Mouse (Mus musculus) kidney, postnatal 0 days (tissue): ENCODE data around the gene 1500011B03Rik. TPM values are rescaled to one million over a fixed set of nuclear protein-coding genes. Genes with fewer than 3 reads are reported as not detected.
A peak's percentile ranks its signal among the peaks of the same experiment; 100 is the strongest.

Experiments used
- ATAC-seq: fragments of 200-750 bp; cut with Nextera tagmentation; replicated peaks from 2 replicates; pipeline ENCODE4 v1.8.0; 2017; ENCODE audit warnings: low read depth, moderate number of reproducible peaks, moderate TSS enrichment, moderate library complexity; ENCODE audit not compliant: low FRiP score
- DNase-seq: peaks from one replicate; pipeline ENCODE4 v3.0.0-alpha.2; 2016; ENCODE audit warnings: low spot score
- H3K27ac ChIP-seq: fragments of 300-500 bp; sonication (generic); 2 replicates; pipeline ENCODE4 v1.5.1; 2014; ENCODE audit warnings: mild to moderate bottlenecking
- H3K27me3 ChIP-seq: fragments of 300-500 bp; sonication (generic); 2 replicates; pipeline ENCODE4 v1.6.1; 2014; ENCODE audit warnings: low read length, mixed read lengths; ENCODE audit not compliant: insufficient read depth
- H3K36me3 ChIP-seq: fragments of 300-500 bp; sonication (generic); 2 replicates; pipeline ENCODE4 v1.6.1; 2014; ENCODE audit warnings: low read length, mixed read lengths; ENCODE audit not compliant: insufficient read depth
- H3K4me1 ChIP-seq: fragments of 300-500 bp; sonication (generic); replicated peaks from 2 replicates; pipeline ENCODE4 v1.6.1; 2014; ENCODE audit warnings: antibody characterized with exemption, low read length, mixed read lengths; ENCODE audit not compliant: insufficient read depth
- H3K4me2 ChIP-seq: fragments of 300-500 bp; sonication (generic); 2 replicates; pipeline ENCODE4 v1.6.1; 2014; ENCODE audit warnings: mild to moderate bottlenecking, low read length, moderate library complexity, mixed read lengths
- H3K4me3 ChIP-seq: fragments of 300-500 bp; sonication (generic); replicated peaks from 2 replicates; pipeline ENCODE4 v1.5.1; 2014; ENCODE audit warnings: low read depth, low read length
- H3K9ac ChIP-seq: fragments of 300-500 bp; sonication (generic); 2 replicates; pipeline ENCODE4 v1.6.1; 2014; ENCODE audit warnings: low read depth, low read length
- H3K9me3 ChIP-seq: fragments of 300-500 bp; sonication (generic); replicated peaks from 2 replicates; pipeline ENCODE4 v1.6.1; 2016; ENCODE audit warnings: low read length, inconsistent platforms, mixed read lengths
- CTCF ChIP-seq: IDR thresholded peaks from 2 replicates; pipeline ENCODE4 v1.5.1; 2016; ENCODE audit warnings: antibody characterized with exemption, low read depth, mild to moderate bottlenecking, moderate library complexity
- WGBS: fragments of 180-500 bp; shearing (Covaris S2); extraction: QIAGEN DNeasy Blood & Tissue Kit; methylation state at CpG from one replicate; pipeline ENCODE4 v1.1.7; 2014; 5-methylcytosine and 5-hydroxymethylcytosine counted together
- polyA plus RNA-seq: library from polyadenylated mRNA; unstranded; fragments of >200 nt; fragmentation: Nextera tagmentation; extraction: Ambion mirVana; gene quantifications from 2 replicates; pipeline ENCODE4 v1.2.1, GENCODE M21; 2015

The 1500011B03Rik gene
- polyA plus RNA-seq, 1 experiment from 2014 or later = 189 TPM

GRCm38 (mm10) chr5:114806636-114807035 is 16.6 kb downstream of the 1500011B03Rik start:
- ATAC-seq = no peak
- 81% methylated on average over 8 of the region's 8 CpGs for WGBS
- no peak overlapping the region for H3K9ac ChIP-seq

DNA sequence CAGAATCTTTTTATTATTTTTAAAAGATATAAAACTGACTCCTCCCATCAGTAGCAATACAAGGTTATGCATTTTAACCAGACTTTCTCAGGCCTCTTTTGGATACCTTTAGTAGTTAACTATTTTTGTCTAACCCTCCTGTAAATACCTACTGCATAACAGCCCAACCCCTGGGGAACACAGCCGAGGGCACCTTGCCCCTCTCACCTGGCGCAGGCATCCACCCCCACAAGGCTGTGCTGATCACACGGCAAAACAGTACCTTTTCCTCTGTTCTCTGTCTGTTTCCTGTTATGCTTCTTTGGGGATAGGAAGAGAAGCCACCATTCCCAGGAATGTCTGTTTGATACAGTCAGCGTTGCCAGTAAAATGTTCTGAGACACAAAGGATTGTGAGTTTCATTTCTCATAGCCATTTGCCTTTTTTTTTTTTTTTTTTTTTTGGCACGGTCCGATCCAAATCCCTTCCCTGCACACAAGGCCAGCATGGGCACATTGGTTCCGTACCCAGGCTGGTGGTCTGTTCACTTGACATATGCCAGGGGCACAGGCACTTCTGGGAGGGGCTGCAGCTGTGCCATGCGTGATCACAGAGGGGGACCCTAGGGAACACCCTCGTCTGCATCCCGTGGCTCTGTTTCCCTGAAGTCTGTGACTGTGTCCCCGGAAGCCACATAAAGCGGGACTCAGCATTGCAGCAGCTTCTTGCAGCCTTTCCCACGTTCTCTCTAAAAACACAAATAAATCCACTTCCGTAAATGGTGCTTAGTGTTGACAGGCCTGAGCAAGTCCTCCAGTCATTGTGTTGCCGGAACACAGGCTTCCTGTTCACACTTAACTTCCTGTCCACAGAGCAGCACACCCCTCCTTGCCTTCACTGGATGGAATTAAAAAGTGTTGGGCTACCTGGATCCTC is 17.6 kb downstream of the 1500011B03Rik start:
- Histone ChIP-seq H3K27ac (peak overlapping the region; percentile 80), H3K36me3 (peaks cover 38% of the 10 kb centered on the region), H3K9ac (no peak overlapping the region), H3K27me3 (no peaks in the 10 kb centered on the region), H3K4me3 (no peak overlapping the region), H3K9me3 (no peaks in the 10 kb centered on the region), H3K4me1 (peaks cover 8% of the 10 kb centered on the region; the same call in 1 of the 2 replicates), H3K4me2 (peak overlapping the region; percentile 28)
- no peak for TF ChIP-seq CTCF
- DNase-seq (peak; percentile 61), ATAC-seq (no peak)
- 68% methylated on average over 15 of the region's 15 CpGs for WGBS

More at GRCm38 (mm10) chr5:114806636-114807035, 16.6 kb downstream of the 1500011B03Rik start:
- peaks cover 8% of the 10 kb centered on the region; the same call in 1 of the 2 replicates for H3K4me1 ChIP-seq
- no peak for TF ChIP-seq CTCF
- DNase-seq = no peak
- H3K27me3 ChIP-seq = no peaks in the 10 kb centered on the region
- no peaks in the 10 kb centered on the region for H3K9me3 ChIP-seq
- H3K4me3 ChIP-seq = no peak overlapping the region
- H3K4me2 ChIP-seq = peak overlapping the region; percentile 18
- peak overlapping the region; percentile 80 for H3K27ac ChIP-seq
- peaks cover 32% of the 10 kb centered on the region for H3K36me3 ChIP-seq

DNA sequence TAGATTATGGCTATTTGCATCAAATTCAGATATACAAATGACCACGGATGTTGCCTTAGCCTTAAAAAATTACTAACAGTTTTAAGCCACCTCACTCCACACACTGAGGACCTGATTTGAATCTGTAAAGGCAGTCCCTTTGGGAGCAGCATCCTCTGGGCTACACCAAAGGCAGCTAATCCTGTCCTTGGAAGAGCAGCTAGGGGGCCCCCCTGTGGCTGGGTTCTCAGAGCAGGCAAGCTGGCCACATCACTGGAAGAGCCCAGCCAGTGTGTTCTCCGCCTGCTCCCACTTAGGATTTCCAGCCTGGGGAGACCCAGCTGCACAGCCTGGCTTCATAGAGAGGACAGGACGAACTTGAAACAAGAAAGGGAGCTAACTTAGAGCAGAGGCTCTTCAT is 18.3 kb downstream of the 1500011B03Rik start:
- H3K4me1 ChIP-seq = peaks cover 8% of the 10 kb centered on the region; the same call in 1 of the 2 replicates
- DNase-seq (peak; percentile 60), ATAC-seq (no peak)
- peaks cover 40% of the 10 kb centered on the region for H3K36me3 ChIP-seq
- no peak overlapping the region for H3K4me3 ChIP-seq
- TF ChIP-seq CTCF = peak; percentile 57
- no peak overlapping the region for H3K9ac ChIP-seq
- 59% methylated on average over 3 of the region's 3 CpGs for WGBS
- H3K27me3 ChIP-seq = no peaks in the 10 kb centered on the region
- no peak overlapping the region for H3K4me2 ChIP-seq
- H3K9me3 ChIP-seq = no peaks in the 10 kb centered on the region
- H3K27ac ChIP-seq = peak overlapping the region; percentile 80; the same call in 1 of the 2 replicates

DNA sequence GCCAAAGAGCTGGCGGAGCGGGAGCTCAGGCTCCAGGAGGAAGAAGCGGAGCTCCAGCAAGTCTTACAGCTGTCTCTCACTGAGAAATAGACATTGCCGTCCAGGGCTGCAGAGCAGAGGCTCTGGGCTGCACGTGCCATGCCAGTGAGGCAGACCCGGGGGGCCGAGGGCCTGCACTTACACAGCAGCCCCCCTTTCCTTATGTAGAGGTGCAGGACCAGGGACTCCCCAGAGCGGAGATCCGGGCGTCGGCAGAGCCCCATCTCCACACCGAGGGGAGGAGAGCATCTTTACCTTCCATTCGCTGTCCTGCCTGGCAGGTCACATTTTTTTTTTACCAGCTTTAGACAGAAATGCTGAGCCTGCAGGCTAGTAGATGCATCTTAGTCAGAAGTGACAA is 18.9 kb downstream of the 1500011B03Rik start:
- ATAC-seq = no peak

DNA sequence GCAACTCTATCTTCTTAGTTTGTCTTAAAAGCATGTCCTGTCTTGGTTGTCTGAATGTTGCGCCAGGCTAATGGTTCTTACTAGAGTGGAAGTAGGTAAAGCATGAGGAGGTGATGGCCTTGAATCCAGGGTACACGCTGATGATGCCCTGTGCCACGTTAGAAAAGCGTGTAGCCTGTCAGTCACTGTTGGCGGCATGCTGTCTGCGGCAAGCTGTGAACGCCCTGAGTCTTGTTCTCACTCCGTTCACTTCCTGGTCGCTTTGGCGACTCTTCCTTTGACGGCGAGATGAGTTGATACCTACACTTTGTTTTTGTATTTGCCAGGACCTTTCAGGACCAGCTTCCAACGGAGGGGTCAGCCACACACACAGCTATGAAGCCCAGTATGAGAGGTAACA is 20.0 kb downstream of the 1500011B03Rik start:
- 88% methylated on average over 13 of the region's 13 CpGs for WGBS
- ATAC-seq = no peak
- DNase-seq = no peak
- Histone ChIP-seq H3K4me1 (peaks cover 8% of the 10 kb centered on the region; the same call in 1 of the 2 replicates), H3K36me3 (peaks cover 46% of the 10 kb centered on the region), H3K9ac (no peak overlapping the region), H3K27me3 (no peaks in the 10 kb centered on the region), H3K9me3 (no peaks in the 10 kb centered on the region), H3K4me3 (no peak overlapping the region), H3K27ac (no peak overlapping the region), H3K4me2 (no peak overlapping the region)
- no peak for TF ChIP-seq CTCF

More for the DNA sequence above, 18.9 kb downstream of the 1500011B03Rik start:
- no peak for DNase-seq
- no peak for TF ChIP-seq CTCF
- H3K4me2 ChIP-seq = no peak overlapping the region
- no peaks in the 10 kb centered on the region for H3K9me3 ChIP-seq
- peaks cover 8% of the 10 kb centered on the region; the same call in 1 of the 2 replicates for H3K4me1 ChIP-seq
- H3K36me3 ChIP-seq = peaks cover 46% of the 10 kb centered on the region
- H3K27ac ChIP-seq = no peak overlapping the region
- H3K27me3 ChIP-seq = no peaks in the 10 kb centered on the region
- no peak overlapping the region for H3K4me3 ChIP-seq
- H3K9ac ChIP-seq = no peak overlapping the region
- WGBS = 91% methylated on average over 13 of the region's 13 CpGs

DNA sequence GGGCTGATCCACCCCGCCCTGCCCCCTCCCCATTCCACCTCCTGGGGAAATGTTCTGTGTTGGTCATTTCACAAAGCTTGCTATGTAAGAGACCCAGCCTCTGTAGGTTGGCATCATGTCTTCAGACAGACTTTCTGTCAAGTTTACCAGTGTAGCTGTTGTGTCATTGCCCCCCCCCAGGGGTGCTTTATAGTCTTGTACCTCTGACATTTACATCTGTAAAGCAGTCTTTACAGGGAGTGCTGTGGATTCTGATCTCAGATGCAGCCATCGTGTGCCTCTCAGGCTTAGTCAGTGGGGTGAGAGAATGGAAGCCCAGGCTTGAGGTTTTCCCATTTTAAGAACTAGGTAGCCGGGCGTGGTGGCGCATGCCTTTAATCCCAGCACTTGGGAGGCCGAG is 21.4 kb downstream of the 1500011B03Rik start:
- no peak overlapping the region for H3K9ac ChIP-seq
- peaks cover 52% of the 10 kb centered on the region for H3K36me3 ChIP-seq
- 88% methylated on average over 6 of the region's 6 CpGs for WGBS
- no peaks in the 10 kb centered on the region for H3K9me3 ChIP-seq
- no peaks in the 10 kb centered on the region for H3K27me3 ChIP-seq
- ATAC-seq = no peak
- no peak for DNase-seq
- H3K4me2 ChIP-seq = no peak overlapping the region
- no peak overlapping the region for H3K4me3 ChIP-seq
- no peaks in the 10 kb centered on the region; the same call in 1 of the 2 replicates for H3K4me1 ChIP-seq
- TF ChIP-seq CTCF = no peak
- H3K27ac ChIP-seq = no peak overlapping the region
